Mouse (Mus musculus) spleen, adult 2 months (tissue): ENCODE results near the gene Calml3.

Experiments
- CTCF ChIP-seq: fragments of 200-500 bp; IDR thresholded peaks from 2 replicates; pipeline ENCODE4 v1.5.1; 2011; ENCODE audit warnings: mild to moderate bottlenecking, inconsistent platforms; ENCODE audit not compliant: insufficient read depth, insufficient read length, insufficient replicate concordance; ENCODE audit errors: extremely low read depth
- POLR2A ChIP-seq: fragments of 200-500 bp; IDR thresholded peaks from 2 replicates; pipeline ENCODE4 v1.6.1; 2011; ENCODE audit warnings: low read depth, low read length, inconsistent platforms

- TF ChIP-seq CTCF (no peak), POLR2A (no peak)
Measured at GRCm38 (mm10) chr13:3788588-3788987, 15.5 kb downstream of the Calml3 start.
